Mouse (Mus musculus) erythroblast, adult 5-6 weeks (primary cell): ENCODE data around the gene Smox. TPM values are rescaled to one million over a fixed set of nuclear protein-coding genes. Genes with fewer than 3 reads are reported as not detected.
"Not testable (repeated sequence)": the region's sequence is repeated elsewhere in the genome, so short reads cannot be mapped to it uniquely, and the experiment has no call there.

ENCODE experiments used
- ATAC-seq: replicated peaks from 2 replicates; pipeline ENCODE4 v1.8.0; 2016; ENCODE audit warnings: moderate number of reproducible peaks, mild to moderate bottlenecking, moderate TSS enrichment, inconsistent platforms; ENCODE audit not compliant: poor library complexity, low FRiP score, severe bottlenecking
- total RNA-seq, 2 experiments: library from RNA; stranded (forward) in 1 of 2; stranded (reverse) in 1 of 2; fragments of 150-400 nt in 1 of 2; fragments of 200-764, 138-1000 nt in 1 of 2; gene quantifications; 2 replicates each; pipeline versions ENCODE4 v1.2.3 to v1.2.4; 2015 to 2017; ENCODE audit warnings: low replicate concordance in 2 of 2

Smox gene
- total RNA-seq (2015; ENCODE audit: low replicate concordance) (250 and 267 TPM in 2 replicates), total RNA-seq (2017; ENCODE audit: low replicate concordance) (332 and 572 TPM in 2 replicates)

- no peak for ATAC-seq
These were observed at the start of gene Smox for GRCm38 (mm10) chr2:131491196-131491595. Gene Smox, plus strand, starts transcription at chr2:131491496.

DNA sequence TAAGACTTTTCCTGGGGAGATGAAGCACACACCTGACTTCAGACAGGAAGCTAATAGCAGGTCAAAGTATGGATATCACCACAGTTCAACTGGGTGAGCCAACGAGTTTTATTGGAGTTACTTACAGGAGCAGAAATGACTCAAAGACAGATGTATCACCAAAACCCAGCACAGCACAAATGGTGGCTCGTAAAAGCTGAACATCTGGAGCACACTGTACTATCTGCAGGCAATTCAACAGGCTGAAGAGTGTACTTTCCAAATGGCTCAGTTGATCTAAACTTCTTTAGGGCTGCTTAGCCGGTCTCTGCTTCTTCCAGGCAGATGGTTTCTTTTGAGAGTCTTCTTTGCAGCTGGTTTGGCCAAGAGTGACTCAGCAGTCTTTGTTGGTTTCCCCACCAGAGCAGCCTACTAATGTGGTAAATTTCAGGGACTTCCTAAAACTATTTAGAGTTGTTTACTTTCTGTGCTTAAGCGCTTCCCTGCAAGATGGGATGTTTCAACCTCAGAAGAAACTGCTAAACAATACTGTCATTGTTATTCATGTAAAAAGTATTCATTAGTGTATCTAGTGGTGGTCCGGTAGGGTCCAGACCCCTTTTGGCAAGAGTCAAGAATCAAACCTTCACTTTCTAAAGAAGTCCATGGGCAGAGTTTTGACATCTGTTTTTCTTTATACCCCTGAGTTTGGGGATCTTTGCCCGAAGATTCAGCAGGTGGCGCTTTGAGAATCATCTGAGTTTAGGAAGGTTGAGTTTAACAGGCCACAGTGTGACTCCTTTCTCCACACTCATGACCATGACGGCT lies 48.0 kb upstream of the Smox start:
- 0 out of 2 replicates have a peak, but pooled peaks have one; percentile 52 for ATAC-seq

GRCm38 (mm10) chr2:131443891-131444190 lies 47.5 kb upstream of the Smox start:
- ATAC-seq = no peak

DNA sequence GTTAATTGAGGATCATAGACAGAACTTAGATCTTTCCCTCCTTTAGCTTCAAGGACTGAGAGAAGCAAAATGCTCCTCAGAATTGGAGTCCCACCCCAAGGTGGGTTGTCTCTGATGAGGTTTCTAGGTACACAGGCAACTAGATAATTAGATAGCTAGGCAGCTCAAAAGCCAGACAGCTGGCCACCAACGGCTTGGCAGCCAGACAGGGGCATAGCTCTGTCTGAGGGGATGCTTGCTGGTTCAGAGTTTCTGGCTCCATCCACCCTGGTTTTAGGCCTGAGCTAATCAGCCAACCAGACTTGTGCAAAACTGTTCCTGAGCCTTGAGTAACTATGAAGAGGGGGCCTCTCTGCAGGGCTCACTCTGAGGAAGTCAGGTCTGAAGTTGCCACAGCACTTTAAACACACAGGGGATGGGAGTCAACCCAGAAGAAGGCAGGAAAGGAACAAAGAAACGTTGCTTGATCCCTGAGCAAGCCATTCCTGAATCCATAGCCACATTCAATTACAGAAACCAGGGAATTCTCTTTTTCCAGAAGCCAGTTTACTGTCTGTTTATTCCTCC lies 44.8 kb upstream of the Smox start:
- ATAC-seq = no peak

DNA sequence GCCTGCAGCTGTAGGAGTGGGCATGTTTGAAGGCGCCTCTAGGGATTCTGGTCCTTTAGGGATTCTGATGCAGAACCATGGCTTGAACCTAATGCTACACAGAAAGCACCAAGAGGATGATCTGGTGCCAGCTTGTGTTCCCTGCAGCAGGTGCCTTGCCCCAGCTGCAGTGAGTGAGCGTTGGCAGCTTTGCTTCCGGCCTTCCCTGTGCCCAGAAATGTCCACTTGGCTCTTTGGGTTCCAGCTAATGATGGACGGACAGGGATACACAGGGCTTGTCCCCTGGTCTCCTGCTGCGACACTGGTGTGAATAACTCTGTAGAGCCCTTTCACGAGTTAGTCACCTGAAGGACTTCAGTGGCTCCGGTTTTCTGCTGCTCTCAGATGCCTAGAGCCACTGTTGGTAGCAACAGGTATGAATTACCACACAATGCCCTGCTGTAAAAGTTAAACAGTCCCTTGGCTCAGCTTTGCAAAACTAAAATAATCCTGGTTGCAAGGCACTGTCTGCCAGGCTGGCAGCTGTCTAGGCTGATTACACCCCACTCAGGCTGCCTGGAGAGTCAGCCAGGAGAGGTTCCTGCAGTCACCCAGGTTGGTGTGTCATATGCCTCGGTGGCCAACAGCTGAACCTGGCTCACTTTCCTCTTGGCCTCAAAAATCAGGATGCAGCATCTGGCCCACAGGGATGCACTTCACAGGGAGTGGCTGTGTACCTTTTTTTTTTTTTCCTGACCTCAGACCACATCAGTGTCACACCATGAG lies 43.5 kb upstream of the Smox start:
- no peak for ATAC-seq

GRCm38 (mm10) chr2:131448353-131448752 lies 42.9 kb upstream of the Smox start:
- no peak for ATAC-seq

GRCm38 (mm10) chr2:131449720-131450119 lies 41.6 kb upstream of the Smox start:
- no peak for ATAC-seq

DNA sequence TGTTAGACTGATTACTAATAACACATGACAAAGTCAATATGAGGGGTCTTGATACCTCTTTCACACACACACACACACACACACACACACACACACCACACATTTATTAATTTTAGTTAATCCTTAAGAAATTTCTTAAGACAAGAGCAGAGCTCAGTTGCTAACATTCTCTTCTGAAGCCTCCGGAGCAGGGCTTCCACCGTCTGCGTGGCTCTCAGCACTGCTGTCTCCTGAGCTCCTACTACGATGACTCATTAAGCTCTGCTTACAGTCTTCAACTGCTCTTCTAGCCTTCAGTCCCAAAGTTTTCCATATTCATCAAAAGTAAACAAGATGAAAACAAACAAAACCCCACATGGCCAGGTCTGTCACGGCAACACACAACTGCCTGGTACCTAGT lies 40.8 kb upstream of the Smox start:
- no peak for ATAC-seq

- ATAC-seq = no peak
These were observed 33.6 kb upstream of the Smox start for GRCm38 (mm10) chr2:131457728-131458127.

GRCm38 (mm10) chr2:131460946-131461682 lies 30.2 kb upstream of the Smox start:
- no peak for ATAC-seq

DNA sequence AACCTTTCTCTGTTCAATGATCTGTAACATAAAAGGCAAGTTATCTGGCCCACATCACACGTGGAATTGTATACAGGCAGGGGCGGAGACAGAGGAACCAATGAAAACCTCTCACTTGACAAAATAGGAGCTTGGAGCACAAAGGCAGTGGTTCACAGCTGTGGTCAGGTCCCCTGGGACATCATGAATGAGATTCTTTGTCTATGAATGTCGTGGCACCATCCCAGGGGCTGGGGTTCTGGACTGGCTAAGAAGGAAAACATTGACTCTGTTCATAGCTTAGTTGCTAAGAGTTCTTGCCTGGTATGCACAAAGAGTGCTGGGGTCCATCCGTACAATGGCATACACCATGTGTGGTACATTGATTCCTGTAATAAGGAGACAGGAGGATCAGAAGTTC lies 28.3 kb upstream of the Smox start:
- no peak for ATAC-seq

- no peak for ATAC-seq
These were observed 27.1 kb upstream of the Smox start for GRCm38 (mm10) chr2:131464147-131464546.

DNA sequence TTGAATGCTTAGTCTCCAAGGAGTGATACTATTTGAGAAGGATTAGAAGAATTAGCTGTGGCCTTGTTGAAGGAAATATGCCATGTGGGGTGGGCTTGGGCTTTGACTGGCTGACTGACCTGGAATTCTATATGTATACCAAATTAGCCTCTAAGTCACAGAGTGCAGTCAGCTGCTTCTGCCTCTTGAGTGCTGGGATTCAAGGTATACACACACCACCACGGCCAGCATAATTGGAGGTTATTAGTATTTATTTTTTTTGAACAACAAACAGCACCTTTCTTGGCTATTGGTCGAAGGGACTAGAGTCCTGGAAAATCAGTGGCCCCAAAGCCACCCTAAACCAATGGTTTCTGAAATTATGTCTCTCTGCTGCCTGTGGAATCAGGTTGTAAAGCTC lies 24.6 kb upstream of the Smox start:
- ATAC-seq = no peak

DNA sequence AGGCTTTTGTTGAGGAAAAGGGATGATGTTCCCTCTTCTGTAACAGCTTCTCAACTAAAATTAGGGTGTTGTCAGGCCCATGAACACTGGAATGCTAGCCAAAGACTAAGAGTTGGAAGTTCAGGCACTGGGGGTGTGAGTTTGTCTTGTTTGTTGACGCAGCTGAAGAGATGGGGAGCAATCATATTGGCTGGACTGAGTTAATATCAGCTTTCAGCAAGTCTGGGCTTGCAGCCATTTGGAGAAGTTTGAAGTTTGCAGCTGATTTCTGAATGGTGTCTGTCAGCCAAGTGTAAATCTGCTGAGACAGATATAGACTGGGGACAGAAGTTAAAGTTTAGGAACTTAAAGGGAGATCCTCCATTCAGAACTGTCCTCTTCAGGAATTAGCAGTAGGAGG lies 21.4 kb upstream of the Smox start:
- peak; percentile 39; the same call in 1 of the 2 replicates for ATAC-seq

GRCm38 (mm10) chr2:131473749-131474148 lies 17.5 kb upstream of the Smox start:
- ATAC-seq = no peak

- ATAC-seq = not testable (repeated sequence)
These were observed 14.2 kb upstream of the Smox start for GRCm38 (mm10) chr2:131477105-131477504.

DNA sequence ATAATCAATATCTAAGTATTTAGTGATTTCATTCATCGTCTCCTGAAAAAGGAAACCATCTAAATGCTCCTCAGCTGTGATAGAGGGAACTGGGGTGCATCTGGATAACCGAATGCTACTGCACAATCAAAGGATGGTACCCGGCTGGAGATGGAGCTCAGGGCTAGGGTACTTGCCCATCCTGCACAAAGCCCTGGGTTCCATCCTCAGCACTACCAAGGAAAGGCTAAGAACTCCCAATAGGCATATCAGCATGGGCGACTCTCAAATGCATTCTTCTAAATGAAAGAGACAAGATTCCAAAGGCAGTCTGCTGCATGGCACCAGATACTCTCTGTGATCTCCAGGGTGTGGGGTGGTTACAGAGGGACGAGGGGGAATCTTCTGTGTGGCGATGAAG lies 13.4 kb upstream of the Smox start:
- no peak for ATAC-seq

- no peak for ATAC-seq
These were observed 12.9 kb upstream of the Smox start for GRCm38 (mm10) chr2:131478349-131478748.

DNA sequence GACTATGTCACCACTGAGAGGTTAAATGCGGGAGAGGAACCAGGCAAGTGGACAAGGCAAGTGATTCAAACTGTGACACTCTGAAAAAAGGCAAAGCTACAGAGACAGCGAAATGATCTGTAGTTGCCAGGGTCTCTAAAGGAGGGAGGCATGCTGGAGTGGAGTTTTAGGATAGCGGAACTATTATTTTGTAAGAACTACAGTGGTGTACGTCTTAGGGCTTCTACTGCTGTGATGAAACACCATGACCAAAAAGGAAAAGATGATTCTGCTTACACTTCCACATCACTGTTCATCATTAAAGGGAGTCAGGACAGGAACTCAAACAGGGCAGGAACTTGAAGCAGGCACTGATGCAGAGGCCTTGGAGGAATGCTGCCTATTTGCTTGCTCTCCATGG lies 12.4 kb upstream of the Smox start:
- ATAC-seq = no peak

DNA sequence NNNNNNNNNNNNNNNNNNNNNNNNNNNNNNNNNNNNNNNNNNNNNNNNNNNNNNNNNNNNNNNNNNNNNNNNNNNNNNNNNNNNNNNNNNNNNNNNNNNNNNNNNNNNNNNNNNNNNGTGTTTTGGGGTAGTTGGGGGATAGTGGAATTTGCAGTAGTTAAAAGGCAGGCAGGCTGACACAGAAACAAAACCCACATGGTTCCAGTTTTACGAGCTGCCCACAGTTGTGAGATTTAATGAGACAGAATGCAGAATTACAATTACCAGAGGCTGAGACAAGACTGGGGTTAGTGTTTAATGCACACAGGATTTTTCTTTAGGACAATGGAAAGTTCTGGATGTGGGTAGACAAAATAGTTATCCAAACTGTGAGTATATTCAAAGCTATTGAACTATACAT lies 9.6 kb upstream of the Smox start:
- no peak for ATAC-seq
